Mouse (Mus musculus): Measurements from ENCODE around the gene Sec11a. TPM values are rescaled to one million over a fixed set of nuclear protein-coding genes. Genes with fewer than 3 reads are reported as not detected.

Sec11a gene
- polyA plus RNA-seq, 1 experiment, result 45.3 TPM

- WGBS, result 85% methylated on average over 1 of the region's 1 CpGs
- TF ChIP-seq POLR2A (IDR thresholded peaks at IDR 0.05; ENCODE audit: low read depth, low read length) (no peak), CTCF (IDR thresholded peaks at IDR 0.05; ENCODE audit: extremely low read depth, insufficient read depth, insufficient read length, insufficient replicate concordance) (no peak)
- Histone ChIP-seq H3K4me3 (ENCODE audit: extremely low read depth, insufficient read depth, insufficient read length) (no peak overlapping the region), H3K36me3 (ENCODE audit: control insufficient read depth, insufficient read depth, low read length) (peaks cover 20% of the 10 kb centered on the region), H3K4me1 (ENCODE audit: control insufficient read depth, insufficient read depth, insufficient read length) (no peaks in the 10 kb centered on the region; the same call in 1 of the 2 replicates), H3K27ac (ENCODE audit: insufficient read depth, low read length) (no peak overlapping the region), H3K27me3 (ENCODE audit: control insufficient read depth, insufficient read depth, low read length) (no peaks in the 10 kb centered on the region)
- DNase-seq (ENCODE audit: low read depth in 1 of 2, low spot score in 2 of 2), result no peak
Observed at GRCm38 (mm10) chr7:80935834-80936233, 11.7 kb downstream of the Sec11a start.

GRCm38 (mm10) chr7:80932777-80933176 lies 14.8 kb downstream of the Sec11a start:
- DNase-seq (ENCODE audit: low read depth in 1 of 2, low spot score in 2 of 2), result no peak
- H3K4me1 ChIP-seq (ENCODE audit: control insufficient read depth, insufficient read depth, insufficient read length), result no peaks in the 10 kb centered on the region; the same call in 1 of the 2 replicates

GRCm38 (mm10) chr7:80931618-80932207 lies 15.9 kb downstream of the Sec11a start:
- 90% methylated on average over 8 of the region's 8 CpGs for WGBS
- peaks cover 25% of the 10 kb centered on the region for H3K36me3 ChIP-seq (ENCODE audit: control insufficient read depth, insufficient read depth, low read length)

More at GRCm38 (mm10) chr7:80932777-80933176, 14.8 kb downstream of the Sec11a start:
- 77% methylated on average over 1 of the region's 1 CpGs for WGBS
- TF ChIP-seq CTCF (IDR thresholded peaks at IDR 0.05; ENCODE audit: extremely low read depth, insufficient read depth, insufficient read length, insufficient replicate concordance) (no peak), POLR2A (IDR thresholded peaks at IDR 0.05; ENCODE audit: low read depth, low read length) (no peak)
- Histone ChIP-seq H3K36me3 (ENCODE audit: control insufficient read depth, insufficient read depth, low read length) (peaks cover 20% of the 10 kb centered on the region), H3K27ac (ENCODE audit: insufficient read depth, low read length) (no peak overlapping the region), H3K27me3 (ENCODE audit: control insufficient read depth, insufficient read depth, low read length) (no peaks in the 10 kb centered on the region), H3K4me3 (ENCODE audit: extremely low read depth, insufficient read depth, insufficient read length) (no peak overlapping the region)

GRCm38 (mm10) chr7:80923165-80923564 lies 24.4 kb downstream of the Sec11a start:
- no peak for DNase-seq (ENCODE audit: low read depth in 1 of 2, low spot score in 2 of 2)
- Histone ChIP-seq H3K4me3 (ENCODE audit: extremely low read depth, insufficient read depth, insufficient read length) (no peak overlapping the region), H3K27ac (ENCODE audit: insufficient read depth, low read length) (no peak overlapping the region), H3K27me3 (ENCODE audit: control insufficient read depth, insufficient read depth, low read length) (no peaks in the 10 kb centered on the region), H3K4me1 (ENCODE audit: control insufficient read depth, insufficient read depth, insufficient read length) (peaks cover 3% of the 10 kb centered on the region; the same call in 1 of the 2 replicates), H3K36me3 (ENCODE audit: control insufficient read depth, insufficient read depth, low read length) (peaks cover 24% of the 10 kb centered on the region)
- TF ChIP-seq POLR2A (IDR thresholded peaks at IDR 0.05; ENCODE audit: low read depth, low read length) (no peak), CTCF (IDR thresholded peaks at IDR 0.05; ENCODE audit: extremely low read depth, insufficient read depth, insufficient read length, insufficient replicate concordance) (no peak)
- WGBS, result 89% methylated on average over 2 of the region's 2 CpGs

More at GRCm38 (mm10) chr7:80931618-80932207, 15.9 kb downstream of the Sec11a start:
- no peaks in the 10 kb centered on the region; the same call in 1 of the 2 replicates for H3K4me1 ChIP-seq (ENCODE audit: control insufficient read depth, insufficient read depth, insufficient read length)
- H3K27me3 ChIP-seq (ENCODE audit: control insufficient read depth, insufficient read depth, low read length), result no peaks in the 10 kb centered on the region
- H3K27ac ChIP-seq (ENCODE audit: insufficient read depth, low read length), result no peak overlapping the region
- no peak overlapping the region for H3K4me3 ChIP-seq (ENCODE audit: extremely low read depth, insufficient read depth, insufficient read length)
- TF ChIP-seq CTCF (IDR thresholded peaks at IDR 0.05; ENCODE audit: extremely low read depth, insufficient read depth, insufficient read length, insufficient replicate concordance) (no peak), POLR2A (IDR thresholded peaks at IDR 0.05; ENCODE audit: low read depth, low read length) (no peak)
- DNase-seq (ENCODE audit: low read depth in 1 of 2, low spot score in 2 of 2), result no peak

- Histone ChIP-seq H3K27ac (ENCODE audit: insufficient read depth, low read length) (no peak overlapping the region), H3K4me3 (ENCODE audit: extremely low read depth, insufficient read depth, insufficient read length) (no peak overlapping the region), H3K36me3 (ENCODE audit: control insufficient read depth, insufficient read depth, low read length) (peaks cover 21% of the 10 kb centered on the region), H3K27me3 (ENCODE audit: control insufficient read depth, insufficient read depth, low read length) (no peaks in the 10 kb centered on the region), H3K4me1 (ENCODE audit: control insufficient read depth, insufficient read depth, insufficient read length) (peaks cover 4% of the 10 kb centered on the region; the same call in 1 of the 2 replicates)
- no peak for DNase-seq (ENCODE audit: low read depth in 1 of 2, low spot score in 2 of 2)
- TF ChIP-seq POLR2A (IDR thresholded peaks at IDR 0.05; ENCODE audit: low read depth, low read length), result no peak
- no peak for TF ChIP-seq CTCF (IDR thresholded peaks at IDR 0.05; ENCODE audit: extremely low read depth, insufficient read depth, insufficient read length, insufficient replicate concordance)
- 71% methylated on average over 5 of the region's 5 CpGs for WGBS
Observed at GRCm38 (mm10) chr7:80919647-80920008, 28.0 kb downstream of the Sec11a start.

GRCm38 (mm10) chr7:80918982-80919646 lies 28.5 kb downstream of the Sec11a start:
- H3K36me3 ChIP-seq (ENCODE audit: control insufficient read depth, insufficient read depth, low read length), result peaks cover 24% of the 10 kb centered on the region
- TF ChIP-seq POLR2A (IDR thresholded peaks at IDR 0.05; ENCODE audit: low read depth, low read length) (no peak), CTCF (IDR thresholded peaks at IDR 0.05; ENCODE audit: extremely low read depth, insufficient read depth, insufficient read length, insufficient replicate concordance) (no peak)

More at GRCm38 (mm10) chr7:80918982-80919646, 28.5 kb downstream of the Sec11a start:
- Histone ChIP-seq H3K27me3 (ENCODE audit: control insufficient read depth, insufficient read depth, low read length) (no peaks in the 10 kb centered on the region), H3K4me1 (ENCODE audit: control insufficient read depth, insufficient read depth, insufficient read length) (peaks cover 4% of the 10 kb centered on the region; the same call in 1 of the 2 replicates), H3K4me3 (ENCODE audit: extremely low read depth, insufficient read depth, insufficient read length) (no peak overlapping the region), H3K27ac (ENCODE audit: insufficient read depth, low read length) (peak overlapping the region; percentile 38; the same call in 1 of the 2 replicates)
- 27% methylated on average over 8 of the region's 8 CpGs for WGBS
- peak in 1 of 2 experiments; percentile 35 for DNase-seq (ENCODE audit: low read depth in 1 of 2, low spot score in 2 of 2)

Data from spleen, adult 2 months (tissue).